Mouse (Mus musculus): Measurements from ENCODE around the gene Ribc2. TPM values are rescaled to one million over a fixed set of nuclear protein-coding genes. Genes with fewer than 3 reads are reported as not detected.

The Ribc2 gene
- polyA plus RNA-seq, 1 experiment from 2014 or later, result 0.29 TPM

DNA sequence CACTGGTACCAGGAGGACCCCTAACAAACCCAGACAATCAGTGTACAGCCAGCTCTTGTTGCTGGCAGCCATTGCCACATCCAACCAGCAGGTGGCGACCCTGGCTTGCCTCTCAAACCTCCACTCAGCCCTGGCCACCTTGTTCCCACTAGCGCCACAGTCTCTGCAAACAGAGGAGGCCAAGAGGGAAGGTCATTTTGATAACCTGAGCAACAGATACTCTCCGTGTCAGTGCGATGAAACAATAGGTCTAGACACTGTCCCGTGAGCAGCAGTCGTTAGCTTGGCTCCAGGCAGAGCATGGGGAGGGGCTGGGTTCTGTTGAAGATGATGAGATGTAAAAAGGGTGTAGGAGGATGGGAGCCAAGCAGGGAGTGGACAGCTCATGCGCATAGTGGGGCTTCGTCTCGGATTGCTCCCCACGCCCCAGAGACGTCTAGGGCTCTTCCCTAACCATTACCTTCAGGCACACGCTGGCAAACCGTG, 19.6 kb downstream of the Ribc2 start:
- peaks cover 19% of the 10 kb centered on the region for H3K4me1 ChIP-seq (ENCODE audit: control insufficient read depth, insufficient read depth, low read length)
- H3K36me3 ChIP-seq (ENCODE audit: control insufficient read depth, insufficient read depth), result no peaks in the 10 kb centered on the region
- no peaks in the 10 kb centered on the region for H3K9me3 ChIP-seq (replicated peaks; ENCODE audit: control insufficient read depth, low read length)
- peak; percentile 25; the same call in 1 of the 2 replicates for ATAC-seq (replicated peaks; ENCODE audit: extremely low read depth, insufficient read depth, low FRiP score)
- H3K4me3 ChIP-seq (ENCODE audit: low read length), result no peak overlapping the region
- H3K9ac ChIP-seq (ENCODE audit: low read length), result no peak overlapping the region
- H3K27ac ChIP-seq (ENCODE audit: low read length), result no peak overlapping the region
- peaks cover 12% of the 10 kb centered on the region; the same call in 1 of the 2 replicates for H3K27me3 ChIP-seq (ENCODE audit: control insufficient read depth, insufficient read depth, low read length)
- 0 out of 2 replicates have a peak overlapping the region, but pooled peaks have one; percentile 7 for H3K4me2 ChIP-seq (ENCODE audit: low read depth, low read length)
- 17% methylated on average over 13 of the region's 13 CpGs for WGBS

DNA sequence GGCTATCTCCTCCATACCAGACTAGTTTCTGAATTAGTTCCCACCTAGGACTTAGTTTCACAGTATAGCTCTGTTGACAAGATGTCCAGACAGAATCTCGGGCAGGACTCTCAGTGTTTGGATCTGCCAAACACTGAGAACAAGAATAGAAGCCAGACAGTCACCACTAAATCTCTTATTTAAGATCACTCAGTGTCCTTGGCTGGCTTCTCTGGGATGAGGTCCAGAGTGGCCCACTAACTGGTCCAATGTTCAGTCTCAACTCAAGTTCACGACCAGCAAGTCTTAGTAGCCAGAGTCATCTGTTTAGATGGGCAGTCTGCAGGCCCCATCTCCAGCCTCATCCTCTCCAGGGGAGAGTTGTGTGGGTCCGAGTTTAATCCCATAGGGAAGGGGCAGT, 20.7 kb downstream of the Ribc2 start:
- H3K27ac ChIP-seq (ENCODE audit: low read length), result peak overlapping the region; percentile 20; the same call in 1 of the 2 replicates
- no peak overlapping the region for H3K4me3 ChIP-seq (ENCODE audit: low read length)
- H3K36me3 ChIP-seq (ENCODE audit: control insufficient read depth, insufficient read depth), result no peaks in the 10 kb centered on the region
- WGBS, result 62% methylated on average over 3 of the region's 3 CpGs
- peaks cover 26% of the 10 kb centered on the region for H3K4me1 ChIP-seq (ENCODE audit: control insufficient read depth, insufficient read depth, low read length)
- H3K9me3 ChIP-seq (replicated peaks; ENCODE audit: control insufficient read depth, low read length), result peaks cover 6% of the 10 kb centered on the region
- no peak overlapping the region for H3K4me2 ChIP-seq (ENCODE audit: low read depth, low read length)
- no peak overlapping the region for H3K9ac ChIP-seq (ENCODE audit: low read length)
- ATAC-seq (replicated peaks; ENCODE audit: extremely low read depth, insufficient read depth, low FRiP score), result no peak
- H3K27me3 ChIP-seq (ENCODE audit: control insufficient read depth, insufficient read depth, low read length), result peaks cover 12% of the 10 kb centered on the region; the same call in 1 of the 2 replicates

DNA sequence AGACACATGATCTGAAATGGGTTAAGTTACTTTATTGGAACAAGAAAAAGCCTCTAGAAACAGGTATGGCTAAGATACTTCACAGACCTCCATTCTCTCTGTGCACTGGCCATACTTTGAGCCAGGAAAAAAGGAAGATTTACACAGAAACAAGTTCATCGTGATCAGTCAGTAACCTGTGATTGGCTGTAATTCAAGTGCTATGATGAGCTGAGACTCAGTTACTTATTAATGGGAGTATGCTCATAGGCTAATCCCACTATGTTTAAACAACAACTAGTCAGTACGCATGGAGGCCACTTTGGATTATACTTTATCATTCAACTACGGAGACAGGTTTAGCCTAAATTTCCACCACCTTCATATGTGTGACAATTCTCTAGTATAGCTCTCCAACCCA, 22.2 kb downstream of the Ribc2 start:
- H3K4me3 ChIP-seq (ENCODE audit: low read length), result no peak overlapping the region
- WGBS, result 87% methylated on average over 3 of the region's 3 CpGs
- H3K4me1 ChIP-seq (ENCODE audit: control insufficient read depth, insufficient read depth, low read length), result peaks cover 26% of the 10 kb centered on the region
- no peak overlapping the region for H3K9ac ChIP-seq (ENCODE audit: low read length)
- H3K27ac ChIP-seq (ENCODE audit: low read length), result no peak overlapping the region
- no peaks in the 10 kb centered on the region for H3K36me3 ChIP-seq (ENCODE audit: control insufficient read depth, insufficient read depth)
- peaks cover 6% of the 10 kb centered on the region for H3K9me3 ChIP-seq (replicated peaks; ENCODE audit: control insufficient read depth, low read length)
- H3K27me3 ChIP-seq (ENCODE audit: control insufficient read depth, insufficient read depth, low read length), result peaks cover 11% of the 10 kb centered on the region; the same call in 1 of the 2 replicates
- H3K4me2 ChIP-seq (ENCODE audit: low read depth, low read length), result no peak overlapping the region
- ATAC-seq (replicated peaks; ENCODE audit: extremely low read depth, insufficient read depth, low FRiP score), result no peak

DNA sequence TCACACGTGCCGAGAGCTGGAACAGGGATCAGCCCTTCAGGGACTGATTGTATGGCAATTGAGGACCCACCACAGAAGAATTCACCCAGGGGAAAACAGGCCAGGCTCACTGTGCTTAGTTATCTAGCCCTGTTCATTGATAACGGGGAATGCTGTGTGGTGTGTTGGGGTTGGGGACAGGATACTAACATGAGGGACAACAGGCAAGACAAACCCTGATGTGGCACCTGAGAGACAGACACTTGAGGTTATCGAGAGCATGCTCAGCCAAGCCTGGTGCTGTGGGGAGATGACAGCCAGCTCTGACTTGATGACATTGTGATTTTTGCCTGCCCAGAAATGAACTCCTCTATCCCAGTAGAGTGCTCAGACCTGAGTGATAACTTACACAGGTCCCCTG, 24.3 kb downstream of the Ribc2 start:
- Histone ChIP-seq H3K9me3 (replicated peaks; ENCODE audit: control insufficient read depth, low read length) (peaks cover 6% of the 10 kb centered on the region), H3K36me3 (ENCODE audit: control insufficient read depth, insufficient read depth) (no peaks in the 10 kb centered on the region), H3K9ac (ENCODE audit: low read length) (no peak overlapping the region), H3K27me3 (ENCODE audit: control insufficient read depth, insufficient read depth, low read length) (peaks cover 27% of the 10 kb centered on the region), H3K4me2 (ENCODE audit: low read depth, low read length) (no peak overlapping the region), H3K4me3 (ENCODE audit: low read length) (no peak overlapping the region), H3K4me1 (ENCODE audit: control insufficient read depth, insufficient read depth, low read length) (peaks cover 26% of the 10 kb centered on the region), H3K27ac (ENCODE audit: low read length) (peak overlapping the region; percentile 52)
- peak; percentile 79 for ATAC-seq (replicated peaks; ENCODE audit: extremely low read depth, insufficient read depth, low FRiP score)
- WGBS, result 27% methylated on average over 4 of the region's 4 CpGs

DNA sequence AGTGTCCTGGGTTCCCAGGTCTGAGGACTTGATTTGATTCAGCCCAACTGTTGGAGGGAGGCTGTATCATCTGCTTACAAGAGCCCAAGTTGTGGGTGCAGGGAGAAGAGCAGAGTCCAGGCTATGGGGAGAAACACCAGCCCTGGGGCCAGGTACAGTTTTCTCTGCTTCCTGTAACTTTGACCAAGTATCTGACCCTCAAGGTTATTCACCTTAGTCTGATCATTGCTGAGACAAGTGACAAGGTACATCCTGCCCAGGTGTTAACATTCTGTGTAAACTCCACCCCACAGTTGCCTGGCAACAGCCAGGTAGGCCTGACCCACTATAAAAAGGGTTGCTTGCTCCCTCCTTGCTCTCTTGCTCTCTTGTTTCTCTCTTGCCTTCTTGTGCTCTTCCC, 29.5 kb downstream of the Ribc2 start:
- no peak overlapping the region for H3K9ac ChIP-seq (ENCODE audit: low read length)
- H3K9me3 ChIP-seq (replicated peaks; ENCODE audit: control insufficient read depth, low read length), result peaks cover 6% of the 10 kb centered on the region
- no peak for ATAC-seq (replicated peaks; ENCODE audit: extremely low read depth, insufficient read depth, low FRiP score)
- H3K4me1 ChIP-seq (ENCODE audit: control insufficient read depth, insufficient read depth, low read length), result peaks cover 13% of the 10 kb centered on the region
- H3K4me3 ChIP-seq (ENCODE audit: low read length), result no peak overlapping the region
- H3K27ac ChIP-seq (ENCODE audit: low read length), result no peak overlapping the region
- H3K36me3 ChIP-seq (ENCODE audit: control insufficient read depth, insufficient read depth), result no peaks in the 10 kb centered on the region
- no peak overlapping the region for H3K4me2 ChIP-seq (ENCODE audit: low read depth, low read length)
- peaks cover 33% of the 10 kb centered on the region for H3K27me3 ChIP-seq (ENCODE audit: control insufficient read depth, insufficient read depth, low read length)

DNA sequence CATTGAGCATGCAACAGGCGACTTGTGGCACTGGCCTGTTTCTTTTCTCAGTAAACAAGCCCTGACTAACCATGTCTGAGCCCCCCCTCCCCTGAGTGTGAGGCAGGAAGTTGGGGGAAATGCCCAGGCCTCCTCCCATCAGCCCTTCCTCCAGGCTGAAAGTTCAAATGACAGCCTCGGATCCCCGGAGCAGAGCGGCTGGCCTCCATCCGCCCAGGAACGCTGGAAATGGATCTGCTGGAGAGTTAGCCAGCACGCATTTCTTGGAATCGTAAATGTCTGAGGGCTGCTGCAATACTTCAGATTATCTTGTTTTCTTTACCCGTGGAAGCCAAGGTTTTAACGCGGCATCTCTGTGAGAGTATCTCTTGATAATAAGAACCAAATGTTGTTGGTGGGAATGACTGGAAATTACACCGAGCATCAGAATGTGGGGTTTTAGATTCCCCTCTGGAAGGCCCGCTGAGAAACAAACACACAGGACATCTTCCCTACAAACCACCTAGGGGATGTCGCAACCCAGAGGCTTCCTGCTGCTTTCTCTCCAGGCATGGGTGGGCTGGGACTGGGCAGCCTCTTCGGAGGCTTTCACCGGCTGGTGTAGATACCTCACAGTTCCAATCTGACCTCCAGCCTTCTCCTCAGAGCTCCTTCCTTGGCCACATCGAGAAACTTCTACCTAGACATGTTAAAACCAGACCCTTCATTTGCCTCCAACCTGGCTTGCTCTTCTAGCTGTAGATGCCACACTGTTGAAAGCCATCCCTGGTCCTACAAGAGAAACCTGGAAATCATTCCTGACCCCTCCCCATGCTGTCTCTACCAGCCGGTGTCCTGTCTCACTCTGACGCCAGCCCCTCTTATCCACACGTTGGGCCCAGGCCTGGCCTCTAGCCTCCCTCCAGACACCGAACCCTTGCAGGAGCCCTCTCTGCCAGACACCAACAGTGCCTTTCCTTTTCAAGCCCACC, 31.1 kb downstream of the Ribc2 start:
- 37% methylated on average over 21 of the region's 21 CpGs for WGBS
- Histone ChIP-seq H3K4me2 (ENCODE audit: low read depth, low read length) (no peak overlapping the region), H3K4me1 (ENCODE audit: control insufficient read depth, insufficient read depth, low read length) (peaks cover 9% of the 10 kb centered on the region), H3K36me3 (ENCODE audit: control insufficient read depth, insufficient read depth) (no peaks in the 10 kb centered on the region), H3K9ac (ENCODE audit: low read length) (no peak overlapping the region), H3K9me3 (replicated peaks; ENCODE audit: control insufficient read depth, low read length) (no peaks in the 10 kb centered on the region), H3K27me3 (ENCODE audit: control insufficient read depth, insufficient read depth, low read length) (peaks cover 33% of the 10 kb centered on the region), H3K4me3 (ENCODE audit: low read length) (no peak overlapping the region), H3K27ac (ENCODE audit: low read length) (peak overlapping the region; percentile 37)
- ATAC-seq (replicated peaks; ENCODE audit: extremely low read depth, insufficient read depth, low FRiP score), result no peak

DNA sequence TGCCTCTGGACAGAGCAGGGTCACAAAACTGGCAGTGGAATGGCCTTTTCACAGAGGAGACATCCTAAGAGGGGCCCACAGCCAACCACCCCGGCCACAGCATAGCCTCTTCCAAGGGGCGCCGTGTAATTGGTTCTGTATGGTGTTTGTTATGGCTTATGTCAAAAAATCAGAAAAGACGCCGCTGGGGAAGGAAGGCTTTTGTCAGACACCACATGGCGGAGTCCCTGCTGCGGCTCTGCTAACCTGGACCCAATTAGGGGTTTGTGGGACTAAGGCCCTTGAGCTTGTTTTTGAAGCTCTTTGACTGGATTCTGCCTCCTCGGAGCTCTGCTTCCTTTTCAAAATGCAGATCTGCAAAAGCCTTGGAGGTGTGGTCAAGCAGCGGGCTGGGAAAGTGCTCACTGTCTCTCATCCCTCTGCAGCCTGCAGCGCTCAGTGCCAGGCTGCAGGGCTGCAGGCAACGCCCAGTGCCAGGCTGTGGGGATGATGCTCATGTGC, 34.6 kb downstream of the Ribc2 start:
- no peak for ATAC-seq (replicated peaks; ENCODE audit: extremely low read depth, insufficient read depth, low FRiP score)
- H3K27ac ChIP-seq (ENCODE audit: low read length), result no peak overlapping the region
- no peak overlapping the region for H3K4me3 ChIP-seq (ENCODE audit: low read length)
- no peaks in the 10 kb centered on the region for H3K36me3 ChIP-seq (ENCODE audit: control insufficient read depth, insufficient read depth)
- no peak overlapping the region for H3K4me2 ChIP-seq (ENCODE audit: low read depth, low read length)
- peaks cover 15% of the 10 kb centered on the region for H3K27me3 ChIP-seq (ENCODE audit: control insufficient read depth, insufficient read depth, low read length)
- no peak overlapping the region for H3K9ac ChIP-seq (ENCODE audit: low read length)
- no peaks in the 10 kb centered on the region for H3K9me3 ChIP-seq (replicated peaks; ENCODE audit: control insufficient read depth, low read length)
- WGBS, result 50% methylated on average over 11 of the region's 11 CpGs
- H3K4me1 ChIP-seq (ENCODE audit: control insufficient read depth, insufficient read depth, low read length), result peaks cover 9% of the 10 kb centered on the region

DNA sequence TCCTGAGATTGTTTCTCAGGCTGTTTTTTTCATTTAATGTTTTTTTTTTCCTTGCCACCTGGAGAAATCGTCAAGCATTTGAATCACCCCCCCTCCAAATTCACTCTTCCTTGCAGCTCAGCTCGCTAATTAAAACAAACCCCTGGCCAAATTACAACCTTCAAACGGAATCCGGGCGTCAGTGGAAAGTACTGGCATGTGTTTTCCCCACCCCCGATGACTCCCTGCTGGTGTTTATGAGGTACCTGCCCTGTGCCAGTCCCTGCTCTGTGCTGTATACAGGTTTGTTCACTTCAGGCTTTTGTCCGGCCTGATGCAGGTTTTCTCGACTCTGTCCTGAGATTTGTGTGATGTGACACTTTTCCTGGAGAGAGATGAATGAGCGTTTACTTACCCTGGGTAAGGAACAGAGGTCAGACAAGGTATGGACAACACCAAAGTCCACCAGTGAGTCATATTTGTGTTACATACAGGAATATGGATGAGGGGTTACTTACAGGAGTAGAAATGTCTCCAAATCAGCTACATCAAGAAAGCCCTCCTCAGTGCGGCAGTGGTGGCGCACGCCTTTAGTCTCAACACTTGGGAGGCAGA, 35.3 kb downstream of the Ribc2 start:
- no peak overlapping the region for H3K4me3 ChIP-seq (ENCODE audit: low read length)
- peaks cover 10% of the 10 kb centered on the region for H3K27me3 ChIP-seq (ENCODE audit: control insufficient read depth, insufficient read depth, low read length)
- no peaks in the 10 kb centered on the region for H3K9me3 ChIP-seq (replicated peaks; ENCODE audit: control insufficient read depth, low read length)
- no peak overlapping the region for H3K4me2 ChIP-seq (ENCODE audit: low read depth, low read length)
- 64% methylated on average over 12 of the region's 12 CpGs for WGBS
- H3K9ac ChIP-seq (ENCODE audit: low read length), result no peak overlapping the region
- no peak for ATAC-seq (replicated peaks; ENCODE audit: extremely low read depth, insufficient read depth, low FRiP score)
- H3K36me3 ChIP-seq (ENCODE audit: control insufficient read depth, insufficient read depth), result no peaks in the 10 kb centered on the region
- no peak overlapping the region for H3K27ac ChIP-seq (ENCODE audit: low read length)
- peaks cover 9% of the 10 kb centered on the region for H3K4me1 ChIP-seq (ENCODE audit: control insufficient read depth, insufficient read depth, low read length)

DNA sequence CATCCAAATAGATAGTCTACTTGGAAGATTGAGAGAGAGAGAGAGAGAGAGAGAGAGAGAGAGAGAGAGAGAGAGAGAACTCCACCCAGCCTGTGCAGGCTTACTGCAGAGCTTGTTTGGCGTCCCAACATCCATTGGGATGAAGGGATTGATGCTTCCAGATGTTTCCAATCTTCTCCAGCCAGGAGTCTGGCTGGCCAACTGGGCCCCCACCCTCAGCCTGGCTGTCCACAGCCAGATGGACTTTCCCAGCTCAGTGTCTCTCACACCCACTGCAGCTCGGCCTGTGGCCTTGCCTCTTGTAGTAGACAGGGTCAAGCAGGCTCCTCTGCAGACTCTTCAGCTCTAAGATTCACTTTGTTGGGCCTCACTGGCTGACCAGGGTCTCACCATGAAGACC, 40.2 kb downstream of the Ribc2 start:
- no peak overlapping the region for H3K4me2 ChIP-seq (ENCODE audit: low read depth, low read length)
- H3K4me1 ChIP-seq (ENCODE audit: control insufficient read depth, insufficient read depth, low read length), result peaks cover 6% of the 10 kb centered on the region; the same call in 1 of the 2 replicates
- no peaks in the 10 kb centered on the region for H3K36me3 ChIP-seq (ENCODE audit: control insufficient read depth, insufficient read depth)
- H3K9ac ChIP-seq (ENCODE audit: low read length), result no peak overlapping the region
- H3K4me3 ChIP-seq (ENCODE audit: low read length), result no peak overlapping the region
- H3K27ac ChIP-seq (ENCODE audit: low read length), result no peak overlapping the region
- 71% methylated on average over 2 of the region's 2 CpGs for WGBS
- no peaks in the 10 kb centered on the region for H3K9me3 ChIP-seq (replicated peaks; ENCODE audit: control insufficient read depth, low read length)
- H3K27me3 ChIP-seq (ENCODE audit: control insufficient read depth, insufficient read depth, low read length), result peaks cover 5% of the 10 kb centered on the region; the same call in 1 of the 2 replicates
- peak; percentile 50; the same call in 1 of the 2 replicates for ATAC-seq (replicated peaks; ENCODE audit: extremely low read depth, insufficient read depth, low FRiP score)
